Mouse (Mus musculus) liver, adult 2 months (tissue): Measurements from ENCODE around the gene Nrm.

Experiments
- CTCF ChIP-seq: fragments of 200-500 bp; IDR thresholded peaks from 2 replicates; pipeline ENCODE4 v1.5.1; 2011; ENCODE audit warnings: low read depth, low read length, control low read depth
- POLR2A ChIP-seq: fragments of 200-500 bp; IDR thresholded peaks from 2 replicates; pipeline ENCODE4 v1.6.1; 2011; ENCODE audit warnings: low read length, control low read depth; ENCODE audit not compliant: insufficient read depth; ENCODE audit errors: extremely low read depth

GRCm38 (mm10) chr17:35813653-35814052 is 47.5 kb upstream of the Nrm start:
- TF ChIP-seq CTCF, result no peak
- no peak for TF ChIP-seq POLR2A
